Mouse (Mus musculus): ENCODE data around the gene Atl1.

DNA sequence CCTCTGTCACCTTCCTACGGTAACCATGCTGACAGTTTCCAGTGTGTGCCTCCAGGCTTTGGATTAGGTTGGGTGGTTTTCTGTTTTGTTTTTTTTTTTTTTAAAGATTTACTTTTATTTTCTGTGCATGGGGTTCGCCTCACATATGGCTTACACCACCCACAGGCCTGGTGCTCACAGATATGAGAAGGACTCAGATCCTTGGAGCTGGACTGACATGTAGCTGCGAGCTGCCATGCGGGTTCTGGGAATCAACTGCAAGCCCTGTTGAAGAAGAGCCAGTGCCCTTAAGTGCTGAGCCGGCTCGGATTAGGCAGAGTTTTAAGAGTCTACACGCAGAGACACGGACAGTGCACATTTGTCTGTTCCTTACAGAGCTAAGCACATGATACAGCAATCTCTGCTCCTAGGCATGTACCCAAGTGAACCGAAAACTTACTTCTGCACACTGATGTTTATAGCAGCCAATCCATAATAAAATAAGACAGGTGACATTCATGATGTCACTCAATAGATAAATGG is 14.5 kb upstream of the Atl1 start:
- TF ChIP-seq POLR2A (IDR thresholded peaks at IDR 0.05; ENCODE audit: extremely low read depth, insufficient read depth, low read length) (no peak), CTCF (IDR thresholded peaks at IDR 0.05; ENCODE audit: extremely low read depth, insufficient read depth, low read length) (no peak)
